Mouse (Mus musculus) megakaryocyte-erythroid progenitor cell, adult 5 weeks (primary cell): Measurements from ENCODE around the gene Ube4b. TPM values are rescaled to one million over a fixed set of nuclear protein-coding genes. Genes with fewer than 3 reads are reported as not detected.

Source experiments
- polyA plus RNA-seq: library from polyadenylated mRNA; stranded (reverse); fragments of >175 nt; gene quantifications from 2 replicates; pipeline ENCODE4 v1.2.3, GENCODE M21; 2012

Ube4b gene
- polyA plus RNA-seq: 228 and 252 TPM in 2 replicates

DNA sequence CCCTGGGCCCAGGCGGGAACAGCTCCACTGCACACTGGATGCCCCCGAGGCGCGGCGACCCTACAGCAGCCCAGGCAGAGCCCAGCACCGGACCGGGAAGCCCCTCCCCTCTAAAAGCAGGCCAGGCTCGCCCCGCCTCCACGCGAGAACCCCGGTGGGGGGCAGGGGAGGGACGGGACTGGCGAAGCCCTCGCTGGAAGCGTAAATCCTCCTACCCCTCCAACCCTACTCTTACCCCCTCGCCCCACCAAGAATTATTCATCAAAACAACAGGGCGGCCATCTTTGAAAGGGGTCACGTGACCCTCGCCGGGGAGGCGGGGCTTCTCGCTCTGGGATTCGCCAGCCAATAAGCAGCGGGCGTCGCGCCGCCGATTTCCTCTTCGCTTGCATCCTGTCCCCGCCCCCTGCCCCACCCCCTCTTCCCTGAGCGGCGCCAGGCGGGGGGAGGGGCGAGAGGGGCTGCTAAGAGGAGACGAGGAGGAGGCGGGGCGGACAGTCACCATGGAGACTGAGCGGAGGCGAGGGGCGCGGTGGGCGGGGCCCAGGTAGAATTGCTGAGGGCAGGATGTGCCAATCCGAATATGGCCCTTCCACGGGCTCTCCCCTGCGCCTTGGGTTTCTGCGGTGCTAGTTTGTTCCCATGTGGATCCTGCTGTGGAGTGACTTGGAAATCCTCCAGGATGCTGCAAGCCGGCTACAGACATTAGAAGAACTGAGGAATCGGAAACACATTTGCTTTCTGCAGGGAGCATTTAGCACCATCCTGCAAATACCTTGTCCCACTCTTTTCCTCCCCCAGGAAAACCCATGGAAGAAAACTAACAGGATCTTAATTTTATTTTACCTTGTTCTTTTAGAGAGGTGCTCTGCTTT lies at the start of gene Ube4b:
TSS of gene Ube4b (minus strand) at position 425 of the 875 bp plus-strand sequence.

GRCm38 (mm10) chr4:149454879-149455278 lies 28.3 kb upstream of the Ube4b start, which contains the start of gene Rbp7:
Gene Rbp7 (minus strand): TSS chr4:149454978.

GRCm38 (mm10) chr4:149307596-149308490 lies 118.7 kb downstream of the Ube4b start, which contains the start of gene Kif1b:
Gene Kif1b (minus strand): TSS chr4:149307693.

Other genes starting within 250 kb of the Ube4b start
- 1.5 and 1.8 TPM in 2 replicates for gene Kif1b, start 119.1 kb downstream of the Ube4b start, polyA plus RNA-seq
- not detected in 2 replicates for gene Rbp7, start 28.2 kb upstream of the Ube4b start, polyA plus RNA-seq
- gene Tmem274, start 50.6 kb upstream of the Ube4b start, polyA plus RNA-seq: not detected in 2 replicates
- 3.5 and 3.9 TPM in 2 replicates for gene Nmnat1, start 58.5 kb upstream of the Ube4b start, polyA plus RNA-seq
- gene Lzic, start 58.5 kb upstream of the Ube4b start, polyA plus RNA-seq: 13.9 and 16.5 TPM in 2 replicates
- gene Ctnnbip1, start 91.5 kb upstream of the Ube4b start, polyA plus RNA-seq: 9.0 and 11.6 TPM in 2 replicates
- 14.2 and 22.6 TPM in 2 replicates for gene Clstn1, start 159.7 kb upstream of the Ube4b start, polyA plus RNA-seq